Mouse (Mus musculus) bone marrow, adult 2 months (tissue): ENCODE measurements around the gene Apbb2.

Experiments
- CTCF ChIP-seq: fragments of 200-500 bp; IDR thresholded peaks from 2 replicates; pipeline ENCODE4 v1.5.1; 2011; ENCODE audit warnings: low read length, control low read depth; ENCODE audit not compliant: control insufficient read depth, insufficient read depth
- POLR2A ChIP-seq: fragments of 200-500 bp; IDR thresholded peaks from 2 replicates; pipeline ENCODE4 v1.6.1; 2011; ENCODE audit warnings: low read depth, mild to moderate bottlenecking, control low read depth, low read length, borderline replicate concordance; ENCODE audit not compliant: control insufficient read depth

- no peak for TF ChIP-seq CTCF
- TF ChIP-seq POLR2A: no peak
Measured at GRCm38 (mm10) chr5:66279650-66280049, 338.9 kb downstream of the Apbb2 start.
